Mouse (Mus musculus): ENCODE data around the gene Vmn2r14.
"Not testable (repeated sequence)": the region's sequence is repeated elsewhere in the genome, so short reads cannot be mapped to it uniquely, and the experiment has no call there.

Gene Vmn2r14

GRCm38 (mm10) chr5:109224608-109225007 lies at the start of gene Vmn2r14:
TSS of gene Vmn2r14 (minus strand) at chr5:109224708.
- no peak for DNase-seq (ENCODE audit: low spot score in 2 of 2)

GRCm38 (mm10) chr5:109192099-109192498 lies 32.4 kb downstream of the Vmn2r14 start, which contains the start of gene Vmn2r13:
TSS of gene Vmn2r13 (minus strand) at chr5:109192199.
- not testable (repeated sequence) for DNase-seq (ENCODE audit: low spot score in 2 of 2)

GRCm38 (mm10) chr5:109166851-109167250 lies 57.7 kb downstream of the Vmn2r14 start:
- not testable (repeated sequence) for DNase-seq (ENCODE audit: low spot score in 2 of 2)

All from spleen, postnatal 36 days (tissue).